Mouse (Mus musculus) thymus, adult 2 months (tissue): ENCODE results near the gene Ddhd1. TPM values are rescaled to one million over a fixed set of nuclear protein-coding genes. Genes with fewer than 3 reads are reported as not detected.

Experiments
- DNase-seq: peaks from one replicate; pipeline ENCODE4 v3.0.0; 2021
- H3K27ac ChIP-seq: fragments of 200-500 bp; 2 replicates; pipeline ENCODE4 v1.5.1; 2012; ENCODE audit warnings: low read length, control low read depth; ENCODE audit not compliant: control insufficient read depth, insufficient read depth
- H3K27me3 ChIP-seq: fragments of 200-500 bp; 2 replicates; pipeline ENCODE4 v1.6.1; 2012; ENCODE audit warnings: mild to moderate bottlenecking, low read length, moderate library complexity, mixed read lengths; ENCODE audit not compliant: control insufficient read depth, insufficient read depth
- H3K36me3 ChIP-seq: fragments of 200-500 bp; 2 replicates; pipeline ENCODE4 v1.6.1; 2012; ENCODE audit warnings: mild to moderate bottlenecking, low read length, moderate library complexity; ENCODE audit not compliant: control insufficient read depth, insufficient read depth
- H3K4me1 ChIP-seq: fragments of 200-500 bp; replicated peaks from 2 replicates; pipeline ENCODE4 v1.6.1; 2012; ENCODE audit warnings: low read length; ENCODE audit not compliant: control insufficient read depth, insufficient read depth
- H3K4me3 ChIP-seq: fragments of 200-500 bp; 2 replicates; pipeline ENCODE4 v1.5.1; 2012; ENCODE audit warnings: mild to moderate bottlenecking, low read length, control low read depth, moderate library complexity; ENCODE audit not compliant: control insufficient read depth, insufficient read depth
- CTCF ChIP-seq: fragments of 200-500 bp; IDR thresholded peaks from 2 replicates; pipeline ENCODE4 v1.5.1; 2012; ENCODE audit warnings: mild to moderate bottlenecking, control low read depth, low read length, moderate library complexity, borderline replicate concordance; ENCODE audit not compliant: control insufficient read depth, poor library complexity, insufficient read depth; ENCODE audit errors: extremely low read depth
- POLR2A ChIP-seq: fragments of 200-500 bp; IDR thresholded peaks from 2 replicates; pipeline ENCODE4 v1.6.1; 2012; ENCODE audit warnings: mild to moderate bottlenecking, low read length, control low read depth, moderate library complexity; ENCODE audit not compliant: control insufficient read depth, poor library complexity, insufficient read depth; ENCODE audit errors: extremely low read depth
- WGBS: fragments of 180-500 bp; shearing (Covaris S2); methylation state at CpG from one replicate; pipeline ENCODE4 v1.1.7; 2018; 5-methylcytosine and 5-hydroxymethylcytosine counted together
- polyA plus RNA-seq: library from polyadenylated mRNA; depleted of rRNA; stranded (reverse); fragments of >200 nt; gene quantifications from 2 replicates; pipeline ENCODE4 v1.2.3, GENCODE M21; 2012

The Ddhd1 gene
- polyA plus RNA-seq, 1 experiment, result 22.7 TPM

DNA sequence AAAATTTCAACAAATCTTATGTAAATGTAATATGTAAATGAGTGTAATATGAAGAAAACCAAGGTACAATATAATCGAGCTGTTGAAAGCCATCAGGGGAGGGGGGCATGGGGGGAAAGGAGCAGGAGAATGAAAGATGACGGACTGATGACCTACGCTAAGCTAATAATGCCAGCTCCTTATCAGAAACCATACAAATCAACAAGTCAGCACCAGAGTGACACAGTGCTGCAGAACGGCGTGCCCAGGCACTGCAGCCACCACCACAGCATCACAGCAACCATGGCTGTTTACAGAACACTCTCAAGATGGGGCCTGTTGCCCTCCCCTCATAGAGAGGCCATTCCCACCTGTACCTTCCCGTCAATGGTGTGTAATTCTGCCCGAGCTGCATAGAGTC lies 10.8 kb downstream of the Ddhd1 start:
- H3K4me3 ChIP-seq, result no peak overlapping the region
- DNase-seq, result no peak
- no peaks in the 10 kb centered on the region for H3K36me3 ChIP-seq
- WGBS, result 92% methylated on average over 7 of the region's 7 CpGs
- no peaks in the 10 kb centered on the region for H3K27me3 ChIP-seq
- no peak overlapping the region for H3K27ac ChIP-seq
- peaks cover 6% of the 10 kb centered on the region; the same call in 1 of the 2 replicates for H3K4me1 ChIP-seq
- no peak for TF ChIP-seq CTCF
- no peak for TF ChIP-seq POLR2A

DNA sequence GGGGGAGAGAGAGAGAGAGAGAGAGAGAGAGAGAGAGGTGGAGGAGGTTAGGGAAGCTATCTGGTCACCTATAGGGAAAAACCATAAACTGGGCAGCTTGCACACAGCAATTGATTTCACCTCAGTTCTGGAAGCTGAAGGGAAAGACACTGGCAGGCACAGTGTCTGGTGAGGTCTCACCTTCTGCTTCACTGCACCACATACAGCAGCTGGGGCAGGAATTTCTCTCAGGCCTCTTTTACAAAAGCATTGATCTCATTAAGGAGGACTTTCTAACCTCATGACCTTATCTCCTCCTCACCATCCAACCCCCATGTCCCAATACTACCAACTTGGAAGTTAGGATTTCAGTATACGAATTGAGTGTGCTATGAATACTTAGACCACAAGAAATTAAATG lies 13.2 kb downstream of the Ddhd1 start:
- no peaks in the 10 kb centered on the region for H3K27me3 ChIP-seq
- WGBS, result 93% methylated on average over 1 of the region's 1 CpGs
- no peak for DNase-seq
- H3K36me3 ChIP-seq, result no peaks in the 10 kb centered on the region
- no peak overlapping the region for H3K27ac ChIP-seq
- no peak overlapping the region for H3K4me3 ChIP-seq
- no peak for TF ChIP-seq POLR2A
- no peak for TF ChIP-seq CTCF
- peaks cover 7% of the 10 kb centered on the region; the same call in 1 of the 2 replicates for H3K4me1 ChIP-seq

DNA sequence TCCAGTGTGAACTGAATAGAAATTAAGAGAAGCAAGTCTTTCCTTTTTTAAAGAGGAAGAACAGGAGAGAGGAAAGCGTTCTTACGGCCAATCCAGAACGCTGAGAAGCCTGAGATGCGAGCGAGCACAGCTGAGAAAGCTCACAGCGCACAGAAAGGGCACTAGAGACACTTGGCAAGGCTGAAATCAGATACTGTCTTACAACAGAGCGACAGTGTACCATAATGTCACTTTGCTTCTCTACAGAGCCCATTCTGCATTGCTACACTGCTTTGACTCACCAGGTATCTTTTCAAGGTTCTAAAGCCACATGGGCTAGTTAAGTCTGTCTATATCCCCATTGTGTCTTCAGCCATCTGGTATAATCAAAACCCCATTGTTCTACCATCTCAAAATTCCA lies 13.7 kb downstream of the Ddhd1 start:
- no peak overlapping the region for H3K4me3 ChIP-seq
- H3K27me3 ChIP-seq, result no peaks in the 10 kb centered on the region
- H3K27ac ChIP-seq, result no peak overlapping the region
- peaks cover 4% of the 10 kb centered on the region; the same call in 1 of the 2 replicates for H3K4me1 ChIP-seq
- H3K36me3 ChIP-seq, result no peaks in the 10 kb centered on the region
- no peak for DNase-seq
- 93% methylated on average over 7 of the region's 7 CpGs for WGBS
- TF ChIP-seq CTCF (no peak), POLR2A (no peak)

DNA sequence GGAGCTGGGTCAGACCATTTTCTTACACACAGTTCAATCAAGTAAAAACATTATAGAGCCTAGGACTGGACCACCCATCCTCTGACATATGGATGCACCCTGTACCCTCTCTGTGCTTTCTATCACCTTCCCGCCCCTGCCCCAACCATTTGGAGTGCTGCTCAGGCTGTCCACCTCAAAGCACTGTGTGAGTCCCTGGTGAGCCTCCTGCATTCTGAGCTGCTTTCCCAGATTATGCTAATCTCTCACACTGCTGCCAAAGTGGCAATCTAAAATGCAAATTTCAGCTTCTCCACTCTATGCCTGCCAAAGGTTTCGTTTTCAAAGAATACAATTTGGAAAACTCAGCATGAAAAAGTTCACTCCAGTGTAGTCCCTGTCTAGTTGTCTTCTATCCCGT lies 14.5 kb downstream of the Ddhd1 start:
- H3K4me1 ChIP-seq, result 0 out of 2 replicates have a peak, but pooled peaks cover 2% of the 10 kb centered on the region
- TF ChIP-seq POLR2A, result no peak
- TF ChIP-seq CTCF, result no peak
- no peak for DNase-seq
- no peak overlapping the region for H3K4me3 ChIP-seq
- 85% methylated on average over 3 of the region's 3 CpGs for WGBS
- no peaks in the 10 kb centered on the region for H3K36me3 ChIP-seq
- no peak overlapping the region for H3K27ac ChIP-seq
- no peaks in the 10 kb centered on the region for H3K27me3 ChIP-seq

DNA sequence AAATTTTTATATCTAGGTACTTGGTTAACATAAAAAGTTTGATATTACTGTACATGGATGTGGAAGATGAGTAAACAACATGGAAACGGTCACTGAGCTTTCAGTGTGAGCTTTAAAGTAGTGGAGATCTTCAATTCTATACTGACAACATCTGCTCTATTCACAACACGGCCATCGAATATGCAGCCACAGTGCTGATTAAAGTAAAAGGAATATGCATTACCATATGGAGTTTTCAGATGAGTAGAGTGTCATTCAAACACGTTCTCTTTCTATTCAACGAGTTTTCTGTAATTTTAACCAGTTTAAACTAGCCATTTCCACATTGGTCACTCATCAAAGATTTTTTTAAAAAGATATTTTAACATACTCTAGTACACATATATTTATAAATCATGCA lies 15.1 kb downstream of the Ddhd1 start:
- Histone ChIP-seq H3K4me1 (0 out of 2 replicates have a peak, but pooled peaks cover 2% of the 10 kb centered on the region), H3K27me3 (no peaks in the 10 kb centered on the region), H3K36me3 (no peaks in the 10 kb centered on the region), H3K4me3 (no peak overlapping the region), H3K27ac (no peak overlapping the region)
- no peak for TF ChIP-seq POLR2A
- TF ChIP-seq CTCF, result no peak
- DNase-seq, result no peak
- 95% methylated on average over 5 of the region's 5 CpGs for WGBS

DNA sequence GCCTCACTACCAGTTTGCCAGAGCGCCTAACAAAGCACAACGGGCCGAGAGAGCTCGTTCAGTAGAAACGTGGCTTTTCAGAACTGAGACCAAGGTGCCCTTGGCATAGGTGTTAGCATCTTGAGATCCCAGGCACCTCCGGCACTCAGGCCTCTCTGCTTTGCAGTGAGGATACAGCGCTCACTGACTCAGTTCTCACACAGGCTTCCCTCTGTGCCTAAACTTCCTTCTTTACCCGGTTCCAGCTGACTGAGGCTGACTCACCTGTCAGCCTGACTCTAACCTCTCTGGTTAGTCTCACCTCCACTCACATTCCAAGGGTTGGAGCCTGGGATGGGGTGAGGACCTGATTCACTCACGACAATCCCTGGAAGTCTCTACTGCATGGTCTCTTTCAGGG lies 15.7 kb downstream of the Ddhd1 start:
- DNase-seq, result no peak
- WGBS, result 88% methylated on average over 9 of the region's 9 CpGs
- Histone ChIP-seq H3K27me3 (no peaks in the 10 kb centered on the region), H3K4me1 (0 out of 2 replicates have a peak, but pooled peaks cover 2% of the 10 kb centered on the region), H3K4me3 (no peak overlapping the region), H3K27ac (no peak overlapping the region), H3K36me3 (no peaks in the 10 kb centered on the region)
- no peak for TF ChIP-seq POLR2A
- no peak for TF ChIP-seq CTCF

DNA sequence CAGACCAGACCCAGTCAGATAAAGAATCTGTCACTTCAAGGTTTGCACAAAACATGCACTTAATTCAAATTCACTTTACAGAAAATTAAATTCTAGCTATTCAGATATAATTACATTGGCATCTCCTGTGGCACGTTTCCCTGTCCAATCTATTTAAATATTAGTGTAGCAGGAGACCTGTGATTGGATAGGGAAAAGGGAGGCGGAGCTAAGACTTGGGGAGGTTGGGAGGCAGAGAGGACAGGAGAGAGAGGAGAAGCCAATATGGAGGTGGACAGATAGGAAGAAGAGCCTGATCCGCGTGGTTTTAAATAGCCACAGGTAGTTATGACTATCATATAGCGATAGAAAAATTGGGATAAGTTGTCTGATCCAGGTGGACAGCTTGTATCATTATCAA lies 19.2 kb downstream of the Ddhd1 start:
- 88% methylated on average over 5 of the region's 5 CpGs for WGBS
- no peaks in the 10 kb centered on the region for H3K36me3 ChIP-seq
- DNase-seq, result no peak

More for the DNA sequence above, 19.2 kb downstream of the Ddhd1 start:
- H3K4me1 ChIP-seq, result 0 out of 2 replicates have a peak, but pooled peaks cover 2% of the 10 kb centered on the region
- no peak overlapping the region for H3K4me3 ChIP-seq
- H3K27me3 ChIP-seq, result no peaks in the 10 kb centered on the region
- no peak for TF ChIP-seq CTCF
- no peak for TF ChIP-seq POLR2A
- H3K27ac ChIP-seq, result no peak overlapping the region
